Mouse (Mus musculus) mammary gland, adult 2 months (tissue): Measurements from ENCODE around the gene Nupr1l. TPM values are rescaled to one million over a fixed set of nuclear protein-coding genes. Genes with fewer than 3 reads are reported as not detected.

Experiments used
- polyA plus RNA-seq: library from polyadenylated mRNA; depleted of rRNA; stranded (reverse); fragments of >200 nt; gene quantifications from 2 replicates; pipeline ENCODE4 v1.2.3, GENCODE M21; 2012; ENCODE audit warnings: low replicate concordance; rRNA removed

Nupr1l gene
- polyA plus RNA-seq: 6.3 and 16.3 TPM in 2 replicates

GRCm38 (mm10) chr5:129908242-129908965 is at the start of gene Nupr1l:
Nupr1l (plus strand) TSS chr5:129908540.

DNA sequence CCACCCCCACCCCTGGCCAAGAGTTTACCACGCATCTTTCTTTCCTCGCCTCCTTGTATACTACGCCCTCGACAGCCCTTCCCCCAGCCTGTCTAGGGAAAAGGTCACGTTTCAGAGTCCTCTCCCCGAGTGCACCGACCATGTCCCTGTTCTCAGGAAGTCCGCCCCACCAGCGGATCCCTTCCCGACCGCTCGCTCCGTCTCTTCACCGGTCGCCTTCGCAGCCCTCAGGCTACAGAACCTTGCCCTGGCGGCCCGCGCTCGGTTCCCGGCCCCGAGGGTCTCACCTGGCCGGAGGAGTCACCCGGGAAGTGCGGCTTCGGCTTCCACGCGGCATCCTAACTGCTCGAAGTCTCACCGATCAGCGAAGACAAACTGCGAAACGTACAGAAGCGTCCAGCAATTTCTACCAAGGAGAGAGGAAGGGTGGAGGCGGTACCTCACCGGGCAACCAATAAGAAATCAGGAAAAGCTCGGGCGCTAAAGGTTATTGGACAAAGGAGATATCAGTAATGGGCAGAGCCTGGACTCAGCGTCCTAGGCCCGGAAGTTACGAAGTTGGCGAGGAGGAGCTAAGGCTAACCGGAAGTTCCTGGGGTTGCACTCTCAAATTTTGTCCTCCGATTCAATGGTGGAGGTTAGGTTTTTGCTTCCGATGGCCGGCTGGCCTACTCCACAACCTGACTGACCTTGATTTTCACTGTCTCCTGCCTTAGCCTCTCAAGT is 21.3 kb upstream of the Nupr1l start, which contains the start of gene Chchd2:
Chchd2 (minus strand) TSS at position 560 of the 726 bp plus-strand sequence.

DNA sequence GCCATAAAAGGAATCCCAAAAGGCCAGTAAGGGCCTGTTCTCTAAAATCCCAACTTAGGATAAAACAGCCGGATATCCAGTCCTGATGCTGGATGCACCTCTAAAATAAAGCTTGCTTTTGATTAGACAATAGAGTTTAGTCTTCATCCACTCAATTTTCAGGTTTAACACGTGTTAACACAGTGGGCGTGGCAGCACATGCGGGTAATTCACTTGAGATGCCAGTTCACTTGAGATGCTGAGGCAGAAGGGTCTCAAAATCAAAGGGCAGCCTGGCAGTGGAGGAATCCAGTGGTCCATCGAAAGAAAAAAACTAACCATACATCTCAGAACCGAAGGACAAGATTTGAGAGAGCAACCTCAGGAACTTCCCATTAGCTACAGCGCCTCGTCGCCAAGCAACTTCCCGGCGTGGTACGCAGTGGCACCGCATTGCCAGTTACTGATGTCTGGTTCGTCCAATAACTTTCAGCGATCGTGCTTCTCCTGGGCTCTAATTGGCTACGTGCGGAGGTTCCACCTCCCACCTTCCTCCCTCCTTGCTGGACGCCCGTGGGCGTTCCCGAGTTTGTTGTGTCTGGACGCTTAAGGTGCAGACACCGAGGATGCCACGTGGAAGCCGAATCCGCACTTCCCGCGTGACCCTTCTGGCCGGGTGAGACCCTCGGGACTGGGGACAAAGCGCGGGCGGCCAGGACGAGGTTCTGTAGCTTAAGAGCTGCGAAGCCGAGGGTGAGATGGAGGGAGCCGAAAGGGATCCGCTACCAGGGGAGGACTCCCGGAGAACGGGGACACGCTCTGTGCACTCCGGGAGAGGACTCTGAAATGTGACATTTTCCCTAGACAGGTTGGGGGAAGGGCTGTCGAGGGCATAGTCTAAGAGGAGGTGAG is 12.9 kb upstream of the Nupr1l start, which contains the start of gene Zbed5:
Zbed5 (plus strand) TSS at position 526 of the 891 bp plus-strand sequence.

DNA sequence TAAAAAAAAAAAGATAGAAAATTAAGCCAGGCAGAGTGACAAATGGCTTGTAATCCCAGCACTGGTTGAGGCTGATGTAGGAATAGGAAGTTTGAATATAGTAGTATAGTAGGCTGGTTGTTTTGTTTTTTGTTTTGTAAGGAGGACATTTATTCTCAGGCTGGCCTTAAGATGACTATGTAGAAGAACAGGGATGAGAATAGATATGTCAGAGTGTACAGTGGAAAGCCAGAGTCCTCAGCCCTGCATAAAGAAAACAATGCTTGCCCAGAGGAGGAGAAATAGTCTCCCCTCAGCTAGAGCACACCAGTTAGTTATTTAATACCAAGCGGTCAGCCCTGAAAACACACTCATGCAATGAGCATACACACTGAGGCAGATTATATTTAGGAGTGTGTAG is 9.9 kb upstream of the Nupr1l start, which contains the start of gene Phkg1:
Phkg1 (minus strand) TSS at position 101 of the 400 bp plus-strand sequence.

DNA sequence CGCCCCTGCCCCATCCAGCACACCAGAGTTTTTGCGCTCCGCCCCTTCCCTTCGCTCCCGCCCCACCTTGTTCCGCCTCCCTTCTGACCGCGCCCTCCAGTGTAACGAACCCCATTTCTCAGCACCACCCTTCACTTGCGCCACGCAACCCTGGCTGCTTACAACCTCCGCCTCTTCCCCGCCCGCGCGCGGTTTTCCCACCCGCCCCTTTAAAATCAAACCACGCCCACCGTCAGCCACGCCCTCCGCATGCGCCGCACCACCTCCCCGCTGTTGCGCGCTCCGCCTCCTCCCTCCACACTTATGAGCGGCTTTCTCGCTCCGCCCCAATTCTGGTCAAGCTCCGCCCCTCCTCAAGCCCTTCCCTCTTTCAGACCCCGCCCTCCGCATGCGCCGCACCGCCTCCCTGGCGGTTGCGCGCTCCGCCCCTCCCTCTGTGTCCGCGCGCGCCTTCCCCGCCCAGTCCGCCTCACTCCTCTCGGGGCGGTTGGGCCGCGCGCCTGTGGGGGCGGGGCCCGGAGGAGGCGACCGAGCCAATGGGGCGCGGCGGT is 33.2 kb downstream of the Nupr1l start, which contains the start of gene Vkorc1l1:
Vkorc1l1 (plus strand) TSS at position 476 of the 551 bp plus-strand sequence.

Other genes starting within 250 kb of the Nupr1l start
- 1.1 and 2.5 TPM in 2 replicates for gene Zfp11, start 238.4 kb upstream of the Nupr1l start, polyA plus RNA-seq
- not detected in 2 replicates for gene Sept14, start 200.0 kb upstream of the Nupr1l start, polyA plus RNA-seq
- gene Mrps17, start 193.0 kb upstream of the Nupr1l start, polyA plus RNA-seq: 45.9 and 83.8 TPM in 2 replicates
- 38.0 and 95.0 TPM in 2 replicates for gene Nipsnap2, start 183.5 kb upstream of the Nupr1l start, polyA plus RNA-seq
- 26.4 and 48.6 TPM in 2 replicates for gene Psph, start 121.1 kb upstream of the Nupr1l start, polyA plus RNA-seq
- 20.4 and 25.6 TPM in 2 replicates for gene Sumf2, start 61.6 kb upstream of the Nupr1l start, polyA plus RNA-seq
- 1,016 and 2,460 TPM in 2 replicates for gene Chchd2, start 21.1 kb upstream of the Nupr1l start, polyA plus RNA-seq
- 1.5 and 2.5 TPM in 2 replicates for gene Zbed5, start 12.8 kb upstream of the Nupr1l start, polyA plus RNA-seq
- gene Phkg1, start 10.0 kb upstream of the Nupr1l start, polyA plus RNA-seq: 8.4 and 93.8 TPM in 2 replicates
- 16.9 and 40.6 TPM in 2 replicates for gene Vkorc1l1, start 33.4 kb downstream of the Nupr1l start, polyA plus RNA-seq
- 49.1 and 57.7 TPM in 2 replicates for gene Gusb, start 94.5 kb downstream of the Nupr1l start, polyA plus RNA-seq
- gene Asl, start 120.7 kb downstream of the Nupr1l start, polyA plus RNA-seq: 22.6 and 31.5 TPM in 2 replicates
- 6.0 and 13.4 TPM in 2 replicates for gene Crcp, start 120.8 kb downstream of the Nupr1l start, polyA plus RNA-seq
- gene Tpst1, start 164.8 kb downstream of the Nupr1l start, polyA plus RNA-seq: 19.8 and 27.4 TPM in 2 replicates
- 6.4 and 12.7 TPM in 2 replicates for gene Kctd7, start 236.3 kb downstream of the Nupr1l start, polyA plus RNA-seq